Mouse (Mus musculus) lung, embryonic 14.5 days (tissue): ENCODE data around the gene Bub3. TPM values are rescaled to one million over a fixed set of nuclear protein-coding genes. Genes with fewer than 3 reads are reported as not detected.

Source experiments
- ATAC-seq: fragments of 200-750 bp; cut with Nextera tagmentation; 2 replicates; pipeline ENCODE4 v1.8.0; 2017; ENCODE audit warnings: mild to moderate bottlenecking, moderate TSS enrichment, moderate library complexity; ENCODE audit not compliant: insufficient read depth
- DNase-seq: peaks from one replicate; pipeline ENCODE4 v3.0.0-alpha.2; 2015
- H3K27ac ChIP-seq: fragments of 300-500 bp; sonication (generic); 2 replicates; pipeline ENCODE4 v1.5.1; 2014; ENCODE audit warnings: low read depth, mild to moderate bottlenecking, moderate library complexity
- H3K27me3 ChIP-seq: fragments of 300-500 bp; sonication (generic); 2 replicates; pipeline ENCODE4 v1.6.1; 2014; ENCODE audit warnings: low read length, control low read depth; ENCODE audit not compliant: insufficient read depth
- H3K36me3 ChIP-seq: fragments of 300-500 bp; sonication (generic); 2 replicates; pipeline ENCODE4 v1.6.1; 2014; ENCODE audit warnings: control low read depth; ENCODE audit not compliant: insufficient read depth
- H3K4me1 ChIP-seq: fragments of 300-500 bp; sonication (generic); 2 replicates; pipeline ENCODE4 v1.6.1; 2014; ENCODE audit warnings: antibody characterized with exemption, control low read depth; ENCODE audit not compliant: insufficient read depth
- H3K4me2 ChIP-seq: fragments of 300-500 bp; sonication (generic); 2 replicates; pipeline ENCODE4 v1.6.1; 2014; ENCODE audit warnings: mild to moderate bottlenecking
- H3K4me3 ChIP-seq: fragments of 300-500 bp; sonication (generic); 2 replicates; pipeline ENCODE4 v1.5.1; 2014; ENCODE audit warnings: low read depth, low read length
- H3K9ac ChIP-seq: fragments of 300-500 bp; sonication (generic); 2 replicates; pipeline ENCODE4 v1.6.1; 2014
- H3K9me3 ChIP-seq: fragments of 300-500 bp; sonication (generic); 2 replicates; pipeline ENCODE4 v1.6.1; 2016; ENCODE audit warnings: low read depth, low read length, control low read depth
- CTCF ChIP-seq: IDR thresholded peaks from 2 replicates; pipeline ENCODE4 v1.5.1; 2016; ENCODE audit warnings: antibody characterized with exemption, low read depth
- WGBS: fragments of 180-500 bp; shearing (Covaris S2); extraction: QIAGEN DNeasy Blood & Tissue Kit; methylation state at CpG from one replicate; pipeline ENCODE4 v1.1.7; 2014; 5-methylcytosine and 5-hydroxymethylcytosine counted together
- polyA plus RNA-seq: library from polyadenylated mRNA; unstranded; fragments of >200 nt; fragmentation: Nextera tagmentation; extraction: Ambion mirVana; gene quantifications from 2 replicates; pipeline ENCODE4 v1.2.1, GENCODE M21; 2014

The Bub3 gene
- polyA plus RNA-seq, 1 experiment from 2014 or later, result 268 TPM

DNA sequence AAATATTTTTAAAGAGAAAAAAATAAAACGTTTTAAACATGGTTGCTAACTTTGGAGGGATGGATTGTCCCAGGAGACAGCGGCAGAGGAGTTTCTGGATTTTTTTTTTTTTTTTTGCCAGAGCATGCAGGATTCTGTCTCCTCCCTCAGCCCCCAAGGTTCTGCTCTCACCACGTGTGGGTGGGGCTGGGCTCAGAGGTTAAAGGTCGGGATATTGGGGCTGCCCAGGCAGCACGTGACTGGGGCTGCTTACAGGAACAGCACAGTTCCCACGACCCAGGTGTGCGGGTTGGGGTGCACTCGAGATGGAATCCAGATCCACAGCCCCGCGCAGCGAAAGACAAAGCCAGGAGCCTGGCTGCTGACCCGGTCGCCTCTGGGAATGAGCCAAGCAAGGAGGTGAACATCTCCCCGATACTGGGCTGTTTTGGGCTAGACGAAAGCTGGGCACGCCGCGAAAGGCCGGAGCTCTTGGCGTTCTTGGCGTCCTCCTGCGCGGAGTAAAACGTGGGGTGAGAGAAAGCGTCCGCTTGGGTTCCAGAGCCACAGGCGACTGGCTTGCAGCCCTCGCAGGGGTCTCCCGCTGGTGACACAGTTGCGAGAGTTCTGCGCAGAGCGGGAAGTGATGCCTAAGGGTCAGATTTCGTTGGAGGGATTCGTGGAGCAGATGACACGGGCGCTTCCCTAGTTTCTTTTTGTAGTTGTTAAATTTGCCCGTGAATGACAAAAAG, 3.3 kb upstream of the Bub3 start:
- H3K4me2 ChIP-seq, result no peak overlapping the region

DNA sequence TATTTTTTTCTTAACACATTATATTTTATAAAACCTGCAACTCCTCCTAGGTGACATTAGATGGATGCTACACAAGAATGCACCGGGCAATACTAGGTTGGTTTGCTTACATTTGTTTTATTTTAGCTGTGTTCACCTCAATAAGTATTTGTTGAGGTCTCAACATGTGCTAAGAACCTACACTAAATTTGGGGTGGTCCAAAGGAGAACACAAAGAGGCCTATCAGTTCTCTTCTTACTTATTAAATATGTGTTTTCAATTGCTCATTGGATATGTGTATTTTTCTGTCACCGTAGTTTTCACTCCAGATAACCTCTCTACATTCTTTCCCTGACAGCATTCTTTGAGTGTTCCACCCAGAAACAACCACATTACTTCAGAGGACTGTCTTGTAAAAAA, 2.3 kb upstream of the Bub3 start:
- 27% methylated on average over 2 of the region's 2 CpGs for WGBS
- no peak for TF ChIP-seq CTCF
- Histone ChIP-seq H3K27me3 (peaks cover 63% of the 10 kb centered on the region), H3K9me3 (no peaks in the 10 kb centered on the region), H3K9ac (no peak overlapping the region), H3K27ac (no peak overlapping the region), H3K36me3 (peaks cover 14% of the 10 kb centered on the region), H3K4me2 (no peak overlapping the region), H3K4me3 (no peak overlapping the region), H3K4me1 (peaks cover 3% of the 10 kb centered on the region; the same call in 1 of the 2 replicates)
- ATAC-seq (no peak), DNase-seq (no peak)

More for the DNA sequence above, 3.3 kb upstream of the Bub3 start:
- ATAC-seq, result no peak
- Histone ChIP-seq H3K9ac (no peak overlapping the region), H3K9me3 (no peaks in the 10 kb centered on the region), H3K27me3 (peaks cover 73% of the 10 kb centered on the region), H3K27ac (no peak overlapping the region), H3K4me1 (peaks cover 3% of the 10 kb centered on the region; the same call in 1 of the 2 replicates), H3K36me3 (peaks cover 3% of the 10 kb centered on the region), H3K4me3 (0 out of 2 replicates have a peak overlapping the region, but pooled peaks have one; percentile 4)
- TF ChIP-seq CTCF, result no peak
- under 1% methylated on average over 37 of the region's 37 CpGs for WGBS
- DNase-seq, result no peak

DNA sequence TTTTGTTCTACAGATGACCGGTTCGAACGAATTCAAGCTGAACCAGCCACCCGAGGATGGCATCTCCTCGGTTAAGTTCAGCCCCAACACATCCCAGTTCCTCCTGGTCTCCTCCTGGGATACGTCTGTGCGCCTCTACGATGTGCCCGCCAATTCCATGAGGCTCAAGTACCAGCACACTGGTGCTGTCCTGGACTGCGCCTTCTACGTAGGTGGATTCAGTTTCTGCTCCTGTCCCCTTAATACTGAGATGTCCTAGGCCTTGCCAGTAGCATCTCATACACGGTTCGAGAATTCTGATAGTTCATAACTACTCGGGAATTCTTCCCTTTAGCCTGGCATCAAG, 648 bp downstream of the Bub3 start:
- ATAC-seq (peak; percentile 67), DNase-seq (no peak)
- Histone ChIP-seq H3K27ac (peak overlapping the region; percentile 88), H3K36me3 (peaks cover 41% of the 10 kb centered on the region), H3K4me1 (peaks cover 3% of the 10 kb centered on the region; the same call in 1 of the 2 replicates), H3K4me3 (peak overlapping the region; percentile 71), H3K9ac (peak overlapping the region; percentile 74), H3K27me3 (peaks cover 34% of the 10 kb centered on the region), H3K4me2 (peak overlapping the region; percentile 85), H3K9me3 (no peaks in the 10 kb centered on the region)
- under 1% methylated on average over 14 of the region's 14 CpGs for WGBS
- no peak for TF ChIP-seq CTCF

DNA sequence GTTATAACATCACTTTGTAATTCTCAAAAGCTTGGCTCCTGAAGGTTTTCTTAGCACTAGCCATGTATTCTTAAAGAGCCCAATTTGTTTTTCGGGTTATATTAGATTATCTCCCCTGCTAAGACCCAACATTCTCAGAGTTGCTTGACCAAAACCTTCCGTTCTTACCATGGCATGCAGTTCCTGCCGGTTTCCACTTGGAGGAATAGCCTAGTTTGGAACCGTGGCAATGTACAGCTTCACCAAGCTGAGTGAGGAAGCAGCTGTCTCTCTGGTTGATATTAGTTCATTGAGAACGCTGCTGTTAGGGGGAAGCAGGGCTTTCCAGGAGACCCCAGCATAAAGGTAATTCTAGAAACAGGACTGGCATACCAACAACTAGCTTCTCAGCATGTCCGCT, 15.2 kb downstream of the Bub3 start:
- Histone ChIP-seq H3K27me3 (no peaks in the 10 kb centered on the region), H3K36me3 (peaks cover 41% of the 10 kb centered on the region), H3K27ac (no peak overlapping the region), H3K4me3 (no peak overlapping the region), H3K4me2 (no peak overlapping the region), H3K9me3 (no peaks in the 10 kb centered on the region), H3K9ac (no peak overlapping the region), H3K4me1 (no peaks in the 10 kb centered on the region)
- WGBS, result 71% methylated on average over 6 of the region's 6 CpGs
- DNase-seq (no peak), ATAC-seq (no peak)
- TF ChIP-seq CTCF, result no peak

DNA sequence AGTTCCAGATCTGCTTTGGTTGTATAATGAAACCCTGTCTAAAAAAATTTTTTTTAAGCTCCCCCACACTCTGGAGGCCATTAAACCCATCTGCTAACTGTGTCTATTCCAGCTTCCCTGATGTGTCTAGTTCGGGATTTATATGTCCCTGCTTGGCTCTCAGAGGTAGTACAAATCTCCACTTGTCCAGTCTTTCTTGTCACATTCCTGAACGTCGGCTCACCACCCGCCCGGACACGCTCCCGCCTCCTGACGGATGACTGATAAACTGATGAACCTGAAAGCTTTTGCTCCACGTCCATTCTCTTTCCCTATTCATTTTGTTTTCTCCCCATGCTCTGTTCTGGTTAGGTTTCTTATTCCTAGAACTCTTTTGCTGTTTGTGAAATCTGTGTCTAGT, 22.2 kb downstream of the Bub3 start:
- H3K9me3 ChIP-seq, result no peaks in the 10 kb centered on the region
- no peak overlapping the region for H3K27ac ChIP-seq
- 17% methylated on average over 9 of the region's 9 CpGs for WGBS
- H3K9ac ChIP-seq, result no peak overlapping the region
- no peak overlapping the region for H3K4me3 ChIP-seq
- H3K4me2 ChIP-seq, result no peak overlapping the region
- no peak for TF ChIP-seq CTCF
- DNase-seq (no peak), ATAC-seq (no peak)
- H3K36me3 ChIP-seq, result no peaks in the 10 kb centered on the region
- H3K27me3 ChIP-seq, result no peaks in the 10 kb centered on the region
- H3K4me1 ChIP-seq, result no peaks in the 10 kb centered on the region

DNA sequence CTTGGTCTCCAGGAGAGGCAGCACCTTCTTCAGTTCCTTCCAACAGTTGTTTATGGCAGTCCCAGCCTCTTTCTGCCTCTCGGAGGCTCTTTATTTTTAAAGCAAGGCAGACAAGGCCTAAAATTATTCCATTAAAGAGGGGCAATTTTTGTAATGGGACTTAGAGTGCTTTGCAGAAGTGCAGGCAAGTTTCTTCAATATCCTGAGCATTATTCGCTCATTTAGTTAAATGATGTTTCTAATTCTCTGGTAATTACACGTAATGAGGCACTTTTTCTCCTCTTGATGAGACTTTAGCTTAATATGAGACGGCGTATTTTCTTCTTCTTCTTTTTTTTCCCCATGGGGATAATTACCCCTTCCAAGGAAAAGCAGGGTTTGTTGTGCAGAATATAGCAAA, 25.5 kb downstream of the Bub3 start:
- no peaks in the 10 kb centered on the region for H3K27me3 ChIP-seq
- DNase-seq, result no peak
- no peak overlapping the region for H3K4me2 ChIP-seq
- WGBS, result 89% methylated on average over 5 of the region's 5 CpGs
- no peaks in the 10 kb centered on the region for H3K36me3 ChIP-seq
- no peaks in the 10 kb centered on the region for H3K4me1 ChIP-seq
- no peak overlapping the region for H3K9ac ChIP-seq
- no peak for ATAC-seq
- H3K4me3 ChIP-seq, result no peak overlapping the region
- H3K9me3 ChIP-seq, result no peaks in the 10 kb centered on the region
- H3K27ac ChIP-seq, result no peak overlapping the region
- TF ChIP-seq CTCF, result no peak

DNA sequence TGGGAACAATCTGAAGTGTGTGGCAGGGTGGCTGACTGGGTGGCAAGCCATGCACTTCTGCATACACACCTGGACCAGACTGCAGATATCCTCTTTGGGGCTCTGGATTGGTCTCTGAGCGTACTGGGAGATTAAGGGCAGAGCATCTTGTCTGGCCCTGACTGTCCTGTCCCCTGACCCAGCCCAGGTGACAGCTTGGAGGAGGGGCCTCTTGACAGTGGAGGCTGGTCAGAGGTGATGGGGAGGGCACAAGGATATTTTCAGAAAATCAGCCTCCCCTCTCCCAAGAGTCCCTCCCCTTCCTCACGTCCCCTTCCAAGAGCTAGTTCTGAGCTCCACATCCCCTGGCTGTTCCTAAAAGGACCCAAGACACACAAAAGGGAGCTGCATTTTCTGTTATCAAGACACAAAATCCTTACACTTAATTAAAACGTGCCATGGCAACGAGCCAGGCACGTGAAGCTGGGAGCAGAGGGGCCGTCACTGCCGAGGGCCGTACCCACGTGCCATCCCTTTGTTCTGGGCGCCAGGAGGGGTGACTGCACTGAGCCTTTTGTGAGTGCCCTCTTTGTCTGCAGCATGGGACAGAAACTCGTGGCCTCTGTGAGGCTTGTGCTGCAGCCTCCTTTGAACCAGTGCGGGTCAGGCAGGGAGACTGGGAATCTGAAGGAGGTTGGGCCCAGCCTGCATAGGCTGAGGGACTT, 37.9 kb downstream of the Bub3 start:
- Histone ChIP-seq H3K27ac (no peak overlapping the region), H3K9ac (no peak overlapping the region; the same call in 1 of the 2 replicates), H3K27me3 (no peaks in the 10 kb centered on the region), H3K4me1 (peaks cover 6% of the 10 kb centered on the region; the same call in 1 of the 2 replicates), H3K36me3 (no peaks in the 10 kb centered on the region), H3K4me2 (0 out of 2 replicates have a peak overlapping the region, but pooled peaks have one; percentile 20), H3K4me3 (no peak overlapping the region), H3K9me3 (no peaks in the 10 kb centered on the region)
- TF ChIP-seq CTCF, result no peak
- ATAC-seq (peak; percentile 62; the same call in 1 of the 2 replicates), DNase-seq (peak; percentile 34)
- whole genome bisulfite sequencing, result 12% methylated on average over 12 of the region's 12 CpGs
